Mouse (Mus musculus) liver, adult 2 months (tissue): ENCODE measurements at regions not wholly inside any gene's neighbourhood (a gene's known extent, or its start where the extent isn't known, plus 50 kb on each side); places are given as distances from the start of the nearest gene placed in this dataset.
A peak's percentile ranks its signal among the peaks of the same experiment; 100 is the strongest.

Experiments
- DNase-seq: peaks from one replicate; pipeline ENCODE4 v3.0.0-alpha.2; 2011; ENCODE audit warnings: low read depth, low spot score; ENCODE audit errors: extremely low read depth
- H3K27ac ChIP-seq: fragments of 200-500 bp; replicated peaks from 2 replicates; pipeline ENCODE4 v1.5.1; 2012; ENCODE audit warnings: low read depth, mild to moderate bottlenecking, control low read depth, inconsistent platforms, low read length; ENCODE audit not compliant: insufficient read depth
- H3K27me3 ChIP-seq: fragments of 200-500 bp; 2 replicates; pipeline ENCODE4 v1.6.1; 2012; ENCODE audit warnings: mild to moderate bottlenecking, moderate library complexity, low read length, inconsistent platforms; ENCODE audit not compliant: control insufficient read depth, insufficient read depth
- H3K36me3 ChIP-seq: fragments of 200-500 bp; 2 replicates; pipeline ENCODE4 v1.6.1; 2012; ENCODE audit warnings: low read length, inconsistent platforms; ENCODE audit not compliant: control insufficient read depth, insufficient read depth
- H3K4me1 ChIP-seq: fragments of 200-500 bp; 2 replicates; pipeline ENCODE4 v1.6.1; 2011; ENCODE audit warnings: low read length; ENCODE audit not compliant: control insufficient read depth, insufficient read depth
- H3K4me3 ChIP-seq: fragments of 200-500 bp; 2 replicates; pipeline ENCODE4 v1.5.1; 2011; ENCODE audit warnings: low read depth, mild to moderate bottlenecking, control low read depth, low read length, moderate library complexity; ENCODE audit not compliant: insufficient read depth
- H3K79me2 ChIP-seq: fragments of 200-500 bp; 2 replicates; pipeline ENCODE4 v1.6.1; 2012; ENCODE audit warnings: inconsistent platforms, mild to moderate bottlenecking, low read length, moderate library complexity; ENCODE audit not compliant: control insufficient read depth, insufficient read depth
- H3K9ac ChIP-seq: fragments of 200-500 bp; 2 replicates; pipeline ENCODE4 v1.6.1; 2012; ENCODE audit warnings: low read depth, mild to moderate bottlenecking, control low read depth, inconsistent platforms, low read length
- CTCF ChIP-seq: fragments of 200-500 bp; IDR thresholded peaks from 2 replicates; pipeline ENCODE4 v1.5.1; 2011; ENCODE audit warnings: low read depth, low read length, control low read depth
- POLR2A ChIP-seq: fragments of 200-500 bp; IDR thresholded peaks from 2 replicates; pipeline ENCODE4 v1.6.1; 2011; ENCODE audit warnings: low read length, control low read depth; ENCODE audit not compliant: insufficient read depth; ENCODE audit errors: extremely low read depth
- WGBS: fragments of 180-500 bp; shearing (Covaris S2); methylation state at CpG from one replicate; pipeline ENCODE4 v1.1.7; 2018; 5-methylcytosine and 5-hydroxymethylcytosine counted together

DNA sequence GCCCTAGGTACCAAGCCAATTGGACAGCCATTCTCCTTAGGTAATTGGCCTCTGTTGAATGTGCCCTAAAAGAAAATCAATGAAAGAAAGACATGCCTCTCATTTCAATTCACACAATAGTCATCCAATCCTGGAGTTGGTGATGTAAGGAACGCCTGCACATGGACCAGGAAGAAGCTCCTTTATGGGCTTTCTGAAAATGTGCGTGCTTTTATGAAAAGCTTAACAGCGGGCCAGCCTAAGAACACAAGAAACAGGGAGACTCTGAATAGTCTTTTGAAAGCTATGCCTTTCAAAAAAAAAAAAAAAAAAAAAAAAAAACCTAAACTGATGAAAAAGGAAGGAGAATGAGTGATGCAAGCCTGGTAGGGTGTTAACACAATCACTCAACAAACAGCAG lies 183.1 kb downstream of the Pcdh19 start:
- WGBS, result 78% methylated on average over 3 of the region's 3 CpGs
- no peak overlapping the region for H3K4me3 ChIP-seq
- H3K27ac ChIP-seq, result no peak overlapping the region
- H3K27me3 ChIP-seq, result no peaks in the 10 kb centered on the region
- no peak for DNase-seq
- H3K36me3 ChIP-seq, result no peaks in the 10 kb centered on the region
- H3K9ac ChIP-seq, result no peak overlapping the region
- TF ChIP-seq CTCF (no peak), POLR2A (no peak)
- H3K79me2 ChIP-seq, result no peaks in the 10 kb centered on the region
- H3K4me1 ChIP-seq, result no peaks in the 10 kb centered on the region

DNA sequence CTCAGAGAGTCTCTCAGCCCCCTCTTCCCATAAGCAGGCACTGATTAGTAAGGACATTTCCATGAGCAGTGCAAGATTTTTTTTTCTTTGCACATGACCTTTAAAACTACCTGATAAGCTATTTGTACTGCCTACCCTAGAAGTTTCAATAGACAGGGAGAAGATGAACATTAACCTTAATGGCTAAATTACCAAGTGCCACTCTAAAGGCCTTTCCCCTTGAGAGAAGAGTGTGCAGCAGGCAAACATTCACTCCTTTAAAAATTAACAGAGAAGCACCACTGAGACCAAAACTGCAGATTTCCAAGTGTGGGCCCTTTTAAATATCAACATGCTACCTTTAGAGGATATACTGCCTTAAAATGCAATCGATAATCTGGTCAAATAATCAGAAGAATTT lies 226.9 kb downstream of the Pcdh19 start:
- H3K27me3 ChIP-seq, result no peaks in the 10 kb centered on the region
- no peak for TF ChIP-seq POLR2A
- no peak for TF ChIP-seq CTCF

DNA sequence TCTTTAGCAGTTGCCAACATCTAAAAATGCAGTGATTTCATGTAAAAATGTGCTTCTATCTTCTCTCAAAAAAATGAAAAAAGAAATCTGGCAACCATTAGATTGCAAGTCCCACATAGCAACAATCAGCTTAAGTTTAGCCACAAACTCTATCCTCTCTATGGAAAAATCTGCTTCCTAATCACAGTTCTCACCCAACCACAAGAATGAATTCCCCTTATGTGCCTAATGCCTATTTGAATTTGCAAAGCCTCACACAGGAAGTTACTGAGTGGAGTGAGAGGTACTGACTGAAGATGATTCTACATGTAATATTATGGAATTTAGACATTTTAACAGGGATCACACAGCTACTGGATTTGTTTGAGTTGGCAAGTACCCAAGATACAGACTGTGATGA lies 241.4 kb downstream of the Pcdh19 start:
- H3K4me3 ChIP-seq, result no peak overlapping the region
- no peaks in the 10 kb centered on the region for H3K36me3 ChIP-seq
- peak; percentile 9 for DNase-seq
- H3K27me3 ChIP-seq, result no peaks in the 10 kb centered on the region
- H3K9ac ChIP-seq, result no peak overlapping the region
- no peaks in the 10 kb centered on the region for H3K4me1 ChIP-seq
- H3K27ac ChIP-seq, result no peak overlapping the region
- no peaks in the 10 kb centered on the region for H3K79me2 ChIP-seq
- no peak for TF ChIP-seq CTCF
- TF ChIP-seq POLR2A, result no peak

More for the DNA sequence above, 226.9 kb downstream of the Pcdh19 start:
- H3K4me1 ChIP-seq, result no peaks in the 10 kb centered on the region
- no peak overlapping the region for H3K27ac ChIP-seq
- no peak overlapping the region for H3K4me3 ChIP-seq
- no peak overlapping the region for H3K9ac ChIP-seq
- DNase-seq, result no peak
- 48% methylated on average over 1 of the region's 1 CpGs for WGBS
- H3K79me2 ChIP-seq, result no peaks in the 10 kb centered on the region
- no peaks in the 10 kb centered on the region for H3K36me3 ChIP-seq

DNA sequence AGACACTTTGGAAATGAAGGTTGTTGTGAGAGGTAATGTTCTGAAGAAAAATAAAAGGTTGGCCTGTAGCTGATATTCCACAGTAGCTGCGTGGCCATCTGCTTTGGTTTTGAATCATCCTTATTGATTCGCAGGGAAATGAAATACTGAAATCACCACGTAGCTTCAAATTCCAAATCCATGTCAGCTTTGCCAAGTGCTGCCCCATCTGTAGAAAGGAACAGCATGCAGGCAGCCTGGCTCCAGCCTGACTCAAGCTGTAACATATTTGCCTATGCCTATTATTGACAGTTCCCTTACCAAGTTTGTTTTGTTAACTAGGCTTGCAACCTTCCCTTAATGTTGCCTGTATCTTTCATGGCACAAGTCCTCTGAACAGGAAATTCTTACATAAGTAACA lies 286.3 kb downstream of the Pcdh19 start:
- Histone ChIP-seq H3K9ac (no peak overlapping the region), H3K36me3 (no peaks in the 10 kb centered on the region), H3K27ac (no peak overlapping the region), H3K4me1 (no peaks in the 10 kb centered on the region), H3K27me3 (no peaks in the 10 kb centered on the region), H3K79me2 (no peaks in the 10 kb centered on the region), H3K4me3 (no peak overlapping the region)
- TF ChIP-seq POLR2A (no peak), CTCF (no peak)
- 87% methylated on average over 3 of the region's 3 CpGs for WGBS
- no peak for DNase-seq

DNA sequence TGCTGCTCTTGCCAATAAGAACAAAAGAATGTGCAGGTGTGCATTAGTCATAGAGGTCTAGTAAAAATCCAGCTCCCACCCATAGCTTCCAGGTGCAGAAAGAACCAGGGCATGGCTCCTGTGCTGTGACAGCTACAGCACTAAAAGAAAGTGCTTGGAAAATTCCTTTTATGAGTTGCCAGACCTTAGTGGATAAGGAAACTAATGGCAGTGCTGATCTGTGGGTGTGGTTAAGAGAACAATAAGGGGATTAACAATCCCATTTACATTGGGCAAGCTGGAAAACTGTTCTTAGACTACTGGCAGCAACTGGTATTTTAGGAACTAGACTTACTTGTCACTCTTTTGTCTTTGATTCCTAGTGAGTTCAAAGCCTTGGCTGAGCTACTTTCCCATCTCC lies 301.0 kb downstream of the Pcdh19 start:
- Histone ChIP-seq H3K4me1 (no peaks in the 10 kb centered on the region), H3K36me3 (no peaks in the 10 kb centered on the region), H3K9ac (no peak overlapping the region), H3K27me3 (no peaks in the 10 kb centered on the region), H3K27ac (no peak overlapping the region), H3K4me3 (no peak overlapping the region), H3K79me2 (no peaks in the 10 kb centered on the region)
- no peak for DNase-seq
- TF ChIP-seq CTCF (no peak), POLR2A (no peak)

DNA sequence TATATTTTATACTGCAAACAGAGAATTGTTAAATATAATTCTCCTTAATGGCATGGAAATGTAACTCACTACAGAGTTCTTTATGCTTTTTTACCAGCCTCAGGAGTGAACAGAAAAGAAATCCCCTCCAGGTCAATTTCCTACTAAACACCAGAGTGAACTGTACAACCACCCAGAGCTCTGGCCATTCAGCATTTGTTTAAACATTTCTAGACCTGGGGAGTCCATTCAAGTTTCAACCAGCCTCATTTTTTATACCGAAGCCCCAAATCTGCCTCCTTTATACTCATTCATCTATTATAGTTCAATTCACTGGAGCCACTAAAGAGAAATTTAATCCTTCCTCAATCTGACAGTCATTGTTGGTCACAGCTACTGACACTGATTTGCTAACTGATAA lies 314.8 kb downstream of the Pcdh19 start:
- 86% methylated on average over 1 of the region's 1 CpGs for WGBS
- Histone ChIP-seq H3K79me2 (no peaks in the 10 kb centered on the region), H3K36me3 (no peaks in the 10 kb centered on the region), H3K4me3 (no peak overlapping the region), H3K4me1 (no peaks in the 10 kb centered on the region), H3K9ac (no peak overlapping the region), H3K27me3 (no peaks in the 10 kb centered on the region), H3K27ac (no peak overlapping the region)
- DNase-seq, result no peak
- TF ChIP-seq POLR2A (no peak), CTCF (no peak)
